Mouse (Mus musculus) heart, adult 2 months (tissue): ENCODE results near the gene Nubpl. TPM values are rescaled to one million over a fixed set of nuclear protein-coding genes. Genes with fewer than 3 reads are reported as not detected.
"Not testable (repeated sequence)": the region's sequence is repeated elsewhere in the genome, so short reads cannot be mapped to it uniquely, and the experiment has no call there.

Experiments used
- DNase-seq, 2 experiments: peaks; one replicate each; pipeline ENCODE4 v3.0.0; 2021
- H3K27ac ChIP-seq: fragments of 200-600 bp; 2 replicates; pipeline ENCODE4 v1.8.1; 2022
- H3K27me3 ChIP-seq: fragments of 200-500 bp; 2 replicates; pipeline ENCODE4 v1.6.1; 2012; ENCODE audit warnings: mild to moderate bottlenecking, low read length, inconsistent platforms, mixed read lengths; ENCODE audit not compliant: control insufficient read depth, insufficient read depth
- H3K36me3 ChIP-seq: fragments of 200-500 bp; 2 replicates; pipeline ENCODE4 v1.6.1; 2012; ENCODE audit warnings: low read length, inconsistent platforms; ENCODE audit not compliant: control insufficient read depth, insufficient read depth
- H3K4me1 ChIP-seq: fragments of 200-500 bp; 2 replicates; pipeline ENCODE4 v1.6.1; 2011; ENCODE audit warnings: low read length; ENCODE audit not compliant: control insufficient read depth, insufficient read depth
- H3K4me3 ChIP-seq: fragments of 200-600 bp; 2 replicates; pipeline ENCODE4 v1.8.1; 2022
- H3K79me2 ChIP-seq: fragments of 200-500 bp; replicated peaks from 2 replicates; pipeline ENCODE4 v1.6.1; 2012; ENCODE audit warnings: mild to moderate bottlenecking, inconsistent platforms, low read length, moderate library complexity, mixed read lengths; ENCODE audit not compliant: control insufficient read depth, insufficient read depth
- H3K9ac ChIP-seq: fragments of 200-500 bp; 2 replicates; pipeline ENCODE4 v1.6.1; 2012; ENCODE audit warnings: low read depth, mild to moderate bottlenecking, control low read depth, inconsistent platforms, low read length, mixed read lengths
- CTCF ChIP-seq: fragments of 200-600 bp; IDR thresholded peaks from 2 replicates; pipeline ENCODE4 v1.8.1; 2022; ENCODE audit warnings: antibody characterized with exemption, mild to moderate bottlenecking, moderate library complexity
- EP300 ChIP-seq: fragments of 200-500 bp; IDR thresholded peaks from 2 replicates; pipeline ENCODE4 v1.6.1; 2011; ENCODE audit warnings: low read depth, low read length, control low read depth; ENCODE audit not compliant: insufficient read depth
- POLR2A ChIP-seq: fragments of 200-500 bp; IDR thresholded peaks from 2 replicates; pipeline ENCODE4 v1.6.1; 2011; ENCODE audit warnings: mild to moderate bottlenecking, low read depth, low read length, control low read depth; ENCODE audit not compliant: insufficient read depth
- WGBS: fragments of 180-500 bp; shearing (Covaris S2); methylation state at CpG from one replicate; pipeline ENCODE4 v1.1.7; 2018; 5-methylcytosine and 5-hydroxymethylcytosine counted together
- intact Hi-C: fragments of 180-260 bp; cut with DNase I; formaldehyde crosslinking; loops from one replicate; pipeline ENCODE4 v1.15.1; 2025
- polyA plus RNA-seq: library from polyadenylated mRNA; depleted of rRNA; stranded (reverse); fragments of >200 nt; gene quantifications from 2 replicates; pipeline ENCODE4 v1.2.3, GENCODE M21; 2012
- total RNA-seq, 2 experiments: library from RNA; stranded (reverse); gene quantifications; 2 replicates each; pipeline ENCODE4 v1.2.3; 2021

Nubpl gene
- total and polyA plus RNA-seq, 3 experiments = 3.2 to 10.3 (median 7.5) TPM

DNA sequence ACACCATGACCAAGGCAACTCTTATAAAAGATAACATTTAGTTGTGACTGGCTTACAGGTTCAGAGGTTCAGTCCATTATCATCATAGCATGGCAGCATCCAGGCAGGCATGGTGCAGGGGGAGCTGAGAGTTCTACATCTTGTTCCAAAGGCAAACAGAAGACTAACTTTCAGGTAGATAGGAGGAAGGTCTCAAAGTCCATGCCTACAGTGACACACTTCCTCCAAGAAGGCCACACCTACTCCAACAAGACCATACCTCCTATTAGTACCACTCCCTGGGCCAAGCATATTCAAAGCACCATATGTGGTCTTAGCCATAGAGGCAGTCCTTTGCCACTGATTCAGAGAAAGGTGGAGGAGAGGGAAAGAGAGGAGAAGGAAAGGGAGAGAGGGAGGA lies 113.6 kb downstream of the Nubpl start:
- H3K27me3 ChIP-seq = no peaks in the 10 kb centered on the region
- H3K36me3 ChIP-seq = no peaks in the 10 kb centered on the region
- DNase-seq = no peak
- H3K4me3 ChIP-seq = no peak overlapping the region
- no peak overlapping the region for H3K27ac ChIP-seq
- H3K9ac ChIP-seq = no peak overlapping the region
- no peaks in the 10 kb centered on the region for H3K79me2 ChIP-seq
- intact Hi-C loops = no loop called here
- no peaks in the 10 kb centered on the region for H3K4me1 ChIP-seq
- no peak for TF ChIP-seq POLR2A
- no peak for TF ChIP-seq CTCF
- TF ChIP-seq EP300 = no peak

DNA sequence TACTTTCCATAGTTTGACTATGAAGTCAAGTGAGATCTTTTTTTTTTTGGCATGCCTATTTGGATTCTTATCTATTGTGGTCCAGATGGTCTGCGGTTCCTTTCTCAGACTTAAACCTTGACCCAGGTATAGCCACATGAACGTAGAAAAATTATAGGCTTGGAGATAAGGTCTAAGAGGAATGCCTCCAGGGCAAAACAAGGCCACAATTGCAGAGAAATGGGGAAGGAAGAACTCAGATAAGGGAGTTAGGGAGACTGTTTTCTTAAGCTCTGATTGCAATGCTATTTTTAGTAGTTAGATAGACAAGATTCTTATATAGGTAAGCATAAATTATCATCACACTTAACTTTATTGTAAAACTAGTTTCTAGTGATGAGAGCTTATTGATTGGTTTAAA lies 117.3 kb downstream of the Nubpl start:
- H3K79me2 ChIP-seq = no peaks in the 10 kb centered on the region
- H3K9ac ChIP-seq = no peak overlapping the region
- intact Hi-C loops = no loop called here
- DNase-seq = no peak
- H3K27me3 ChIP-seq = no peaks in the 10 kb centered on the region
- H3K27ac ChIP-seq = no peak overlapping the region
- H3K36me3 ChIP-seq = no peaks in the 10 kb centered on the region
- TF ChIP-seq POLR2A = no peak
- TF ChIP-seq CTCF = no peak
- no peak for TF ChIP-seq EP300
- WGBS = 36% methylated on average over 2 of the region's 2 CpGs
- no peaks in the 10 kb centered on the region for H3K4me1 ChIP-seq
- no peak overlapping the region for H3K4me3 ChIP-seq

- DNase-seq = no peak
- H3K9ac ChIP-seq = no peak overlapping the region
- H3K79me2 ChIP-seq = no peaks in the 10 kb centered on the region
- no peak for TF ChIP-seq CTCF
- no peak for TF ChIP-seq POLR2A
- no peak for TF ChIP-seq EP300
- no peaks in the 10 kb centered on the region for H3K4me1 ChIP-seq
- intact Hi-C loops = no loop called here
- no peak overlapping the region for H3K4me3 ChIP-seq
- no peaks in the 10 kb centered on the region for H3K27me3 ChIP-seq
- H3K27ac ChIP-seq = no peak overlapping the region
- H3K36me3 ChIP-seq = no peaks in the 10 kb centered on the region
- 83% methylated on average over 4 of the region's 4 CpGs for WGBS
Observed at GRCm38 (mm10) chr12:52224954-52225353, 127.4 kb downstream of the Nubpl start.

DNA sequence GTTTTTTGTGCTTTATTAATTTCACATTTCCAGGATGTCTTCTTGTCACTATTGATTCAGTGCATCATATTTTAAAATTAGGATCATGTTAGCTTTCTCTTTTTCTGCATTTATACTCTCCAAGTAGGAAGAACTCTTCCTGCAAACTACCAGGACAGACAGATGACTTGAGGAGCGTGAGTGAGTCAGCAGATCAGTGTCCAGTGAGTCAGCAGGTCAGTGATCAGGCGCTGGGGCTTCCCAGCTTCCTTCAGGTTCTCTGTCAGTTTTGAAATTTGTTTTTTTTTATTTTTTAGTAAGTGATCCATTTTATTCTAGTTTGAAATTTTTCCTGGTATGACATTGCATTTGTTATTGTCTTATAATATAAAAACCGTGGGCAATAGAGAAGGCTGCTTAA lies 131.2 kb downstream of the Nubpl start:
- intact Hi-C loops = no loop called here
- Histone ChIP-seq H3K4me3 (no peak overlapping the region), H3K36me3 (no peaks in the 10 kb centered on the region), H3K4me1 (no peaks in the 10 kb centered on the region), H3K27ac (no peak overlapping the region), H3K9ac (no peak overlapping the region), H3K27me3 (no peaks in the 10 kb centered on the region), H3K79me2 (no peaks in the 10 kb centered on the region)
- TF ChIP-seq POLR2A (no peak), CTCF (no peak), EP300 (no peak)
- no peak for DNase-seq
- 87% methylated on average over 3 of the region's 3 CpGs for WGBS

DNA sequence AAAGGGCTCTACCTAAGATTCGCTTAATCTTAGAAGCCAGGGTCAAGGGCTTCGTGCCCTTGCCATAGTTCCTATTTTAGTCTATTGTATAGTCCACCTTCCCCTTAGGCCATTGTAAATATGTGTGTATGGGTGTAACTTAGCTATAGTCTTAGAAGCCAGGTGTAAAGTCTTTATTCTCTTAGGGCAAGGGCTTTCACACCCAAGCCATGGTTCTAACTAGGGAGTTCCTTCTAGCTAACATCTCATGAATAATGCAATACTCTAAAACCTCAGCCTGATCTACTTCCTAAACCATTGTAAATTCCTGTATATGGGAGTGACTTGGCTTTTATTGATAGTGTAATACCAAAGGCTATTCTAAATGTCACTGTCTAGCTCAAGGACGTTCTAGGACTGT lies 134.4 kb downstream of the Nubpl start:
- H3K79me2 ChIP-seq, H3K27ac ChIP-seq, intact Hi-C loops, H3K4me3 ChIP-seq, H3K36me3 ChIP-seq, H3K27me3 ChIP-seq, H3K9ac ChIP-seq, H3K4me1 ChIP-seq, DNase-seq: not testable (repeated sequence)
- WGBS = 94% methylated on average over 3 of the region's 3 CpGs

DNA sequence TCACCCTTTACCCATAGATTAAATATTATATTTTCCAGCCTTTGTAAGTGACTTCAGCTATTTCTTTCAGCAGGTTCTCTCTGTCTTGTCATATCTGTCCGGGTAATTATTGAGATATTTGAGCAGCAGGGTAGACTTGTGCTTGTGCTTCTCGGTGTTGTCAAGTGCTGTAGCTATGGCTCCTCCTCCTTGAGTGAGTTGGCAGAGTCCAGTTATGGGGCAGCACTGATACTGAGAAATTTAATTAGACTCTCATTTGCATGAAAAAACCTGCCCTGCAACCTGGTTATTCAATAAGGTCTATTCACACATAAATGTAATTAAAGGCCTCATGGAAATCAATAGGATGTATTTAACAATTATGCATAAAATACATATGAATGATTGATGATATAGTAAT lies 145.2 kb downstream of the Nubpl start:
- TF ChIP-seq CTCF (no peak), EP300 (no peak), POLR2A (no peak)

GRCm38 (mm10) chr12:52247438-52247837 lies 149.9 kb downstream of the Nubpl start:
- Histone ChIP-seq H3K4me1 (no peaks in the 10 kb centered on the region), H3K27ac (no peak overlapping the region), H3K36me3 (no peaks in the 10 kb centered on the region), H3K9ac (no peak overlapping the region), H3K4me3 (no peak overlapping the region), H3K79me2 (no peaks in the 10 kb centered on the region), H3K27me3 (no peaks in the 10 kb centered on the region)
- TF ChIP-seq EP300 (no peak), CTCF (no peak), POLR2A (no peak)
- no peak for DNase-seq
- intact Hi-C loops = no loop called here
- WGBS = 92% methylated on average over 9 of the region's 9 CpGs

More for the DNA sequence above, 145.2 kb downstream of the Nubpl start:
- H3K27ac ChIP-seq = no peak overlapping the region
- no peaks in the 10 kb centered on the region for H3K79me2 ChIP-seq
- H3K4me3 ChIP-seq = no peak overlapping the region
- H3K4me1 ChIP-seq = no peaks in the 10 kb centered on the region
- no peak overlapping the region for H3K9ac ChIP-seq
- no peak for DNase-seq
- intact Hi-C loops = no loop called here
- no peaks in the 10 kb centered on the region for H3K36me3 ChIP-seq
- 88% methylated on average over 2 of the region's 2 CpGs for WGBS
- H3K27me3 ChIP-seq = no peaks in the 10 kb centered on the region
